Mouse (Mus musculus) hindbrain, embryonic 15.5 days (tissue): Measurements from ENCODE around the gene Eng. TPM values are rescaled to one million over a fixed set of nuclear protein-coding genes. Genes with fewer than 3 reads are reported as not detected.

Experiments
- ATAC-seq: fragments of 200-750 bp; cut with Nextera tagmentation; 2 replicates; pipeline ENCODE4 v1.8.0; 2017; ENCODE audit warnings: low read depth, moderate number of reproducible peaks, moderate TSS enrichment; ENCODE audit not compliant: low FRiP score
- H3K27ac ChIP-seq: fragments of 300-500 bp; sonication (generic); replicated peaks from 2 replicates; pipeline ENCODE4 v1.5.1; 2015; ENCODE audit warnings: mild to moderate bottlenecking, inconsistent platforms
- H3K27me3 ChIP-seq: fragments of 300-500 bp; sonication (generic); 2 replicates; pipeline ENCODE4 v1.6.1; 2015; ENCODE audit warnings: control low read depth, inconsistent platforms
- H3K36me3 ChIP-seq: fragments of 300-500 bp; sonication (generic); 2 replicates; pipeline ENCODE4 v1.6.1; 2015; ENCODE audit warnings: control low read depth, inconsistent platforms
- H3K4me1 ChIP-seq: fragments of 300-500 bp; sonication (generic); replicated peaks from 2 replicates; pipeline ENCODE4 v1.6.1; 2015; ENCODE audit warnings: control low read depth, inconsistent platforms
- H3K4me2 ChIP-seq: fragments of 300-500 bp; sonication (generic); 2 replicates; pipeline ENCODE4 v1.6.1; 2015; ENCODE audit warnings: moderate library complexity, mild to moderate bottlenecking, inconsistent platforms
- H3K4me3 ChIP-seq: fragments of 300-500 bp; sonication (generic); 2 replicates; pipeline ENCODE4 v1.5.1; 2015; ENCODE audit warnings: mild to moderate bottlenecking, inconsistent platforms
- H3K9ac ChIP-seq: fragments of 300-500 bp; sonication (generic); 2 replicates; pipeline ENCODE4 v1.6.1; 2015; ENCODE audit warnings: inconsistent platforms
- H3K9me3 ChIP-seq: fragments of 300-500 bp; sonication (generic); 2 replicates; pipeline ENCODE4 v1.6.1; 2016; ENCODE audit warnings: control low read depth, inconsistent platforms
- WGBS: fragments of 180-500 bp; shearing (Covaris S2); methylation state at CpG from one replicate; pipeline ENCODE4 v1.1.7; 2015; 5-methylcytosine and 5-hydroxymethylcytosine counted together
- polyA plus RNA-seq: library from polyadenylated mRNA; unstranded; fragments of >200 nt; fragmentation: Nextera tagmentation; extraction: Ambion mirVana; gene quantifications from 2 replicates; pipeline ENCODE4 v1.2.1, GENCODE M21; 2015

Gene Eng
- polyA plus RNA-seq, 1 experiment from 2014 or later, result 33.9 TPM

DNA sequence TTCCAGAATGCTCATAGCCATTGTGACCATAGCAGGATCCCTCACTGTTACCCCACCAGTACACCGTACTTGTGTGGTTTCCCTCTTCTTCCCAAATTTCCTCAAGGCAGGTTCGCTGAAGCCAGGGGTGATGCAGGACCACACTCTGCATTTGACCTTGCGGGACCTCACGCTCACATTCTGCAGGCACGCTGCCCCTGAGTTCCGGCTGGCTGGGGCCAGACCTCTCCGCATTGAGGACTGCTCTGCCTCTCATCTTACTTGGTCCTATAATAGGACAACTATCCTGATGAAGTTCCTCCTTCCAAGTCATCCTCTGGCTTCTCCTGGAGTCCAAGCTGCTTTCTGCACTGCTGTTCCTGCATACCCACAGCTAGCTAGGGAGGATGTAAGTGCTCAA is 9.8 kb upstream of the Eng start:
- H3K9ac ChIP-seq, result no peak overlapping the region
- ATAC-seq, result no peak
- no peak overlapping the region for H3K4me2 ChIP-seq
- 84% methylated on average over 7 of the region's 7 CpGs for WGBS
- no peak overlapping the region for H3K4me3 ChIP-seq
- H3K4me1 ChIP-seq, result no peaks in the 10 kb centered on the region; the same call in 1 of the 2 replicates
- H3K27me3 ChIP-seq, result no peaks in the 10 kb centered on the region
- H3K9me3 ChIP-seq, result no peaks in the 10 kb centered on the region
- no peak overlapping the region for H3K27ac ChIP-seq
- peaks cover 4% of the 10 kb centered on the region; the same call in 1 of the 2 replicates for H3K36me3 ChIP-seq

DNA sequence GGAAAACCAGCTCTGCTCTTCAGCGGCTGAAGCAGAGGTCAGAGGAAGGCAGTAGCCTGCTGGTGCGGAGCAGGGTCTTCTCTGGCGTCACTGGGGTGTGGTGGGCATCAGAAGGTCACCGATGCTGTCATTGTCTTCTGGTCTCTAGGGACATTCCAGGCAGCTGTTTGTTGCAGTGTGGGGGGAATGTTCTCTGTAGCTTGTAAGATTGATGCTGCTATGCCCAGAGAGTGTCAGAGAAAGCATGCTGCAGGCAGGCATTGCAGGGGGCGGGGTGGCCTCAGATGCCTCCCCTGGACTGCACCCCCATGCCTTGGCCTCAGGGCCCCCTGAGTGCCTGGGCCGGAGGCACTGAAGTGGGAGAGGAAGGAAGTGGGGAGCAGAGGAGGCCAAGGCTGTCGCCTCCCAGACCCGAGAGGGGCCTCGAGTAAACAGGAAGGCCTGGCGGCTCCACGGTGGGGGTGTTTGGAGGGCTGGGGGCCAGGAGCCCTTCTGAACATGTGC is 8.6 kb upstream of the Eng start:
- peak; percentile 49; the same call in 1 of the 2 replicates for ATAC-seq
- Histone ChIP-seq H3K4me3 (no peak overlapping the region), H3K9me3 (no peaks in the 10 kb centered on the region), H3K9ac (no peak overlapping the region), H3K36me3 (peaks cover 4% of the 10 kb centered on the region; the same call in 1 of the 2 replicates), H3K27me3 (no peaks in the 10 kb centered on the region), H3K4me2 (no peak overlapping the region), H3K4me1 (peaks cover 2% of the 10 kb centered on the region; the same call in 1 of the 2 replicates), H3K27ac (no peak overlapping the region)
- 31% methylated on average over 11 of the region's 11 CpGs for WGBS

DNA sequence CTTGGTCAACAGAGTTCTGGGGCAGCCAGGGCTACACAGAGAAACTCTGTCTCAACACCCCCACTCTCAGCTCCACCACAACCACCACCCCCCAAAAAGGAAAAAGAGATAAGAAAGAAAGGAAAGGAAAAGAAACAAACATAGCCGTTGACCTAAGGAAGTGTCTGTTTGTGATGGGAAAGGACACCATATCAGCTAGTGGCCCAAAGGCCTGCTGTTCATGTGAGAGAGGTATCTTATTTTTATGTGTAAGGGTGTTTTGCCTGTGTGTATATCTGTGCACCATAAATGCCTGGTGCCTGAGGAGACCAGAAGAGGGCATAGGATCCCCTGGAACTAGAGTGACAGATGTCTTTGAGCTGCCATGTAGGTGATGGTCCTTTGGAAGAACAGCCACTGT is 6.8 kb upstream of the Eng start:
- H3K4me1 ChIP-seq, result peaks cover 5% of the 10 kb centered on the region; the same call in 1 of the 2 replicates
- no peak overlapping the region for H3K4me2 ChIP-seq
- 95% methylated on average over 1 of the region's 1 CpGs for WGBS
- H3K27ac ChIP-seq, result no peak overlapping the region
- no peak overlapping the region for H3K4me3 ChIP-seq
- no peaks in the 10 kb centered on the region for H3K9me3 ChIP-seq
- ATAC-seq, result no peak
- no peak overlapping the region for H3K9ac ChIP-seq
- no peaks in the 10 kb centered on the region for H3K36me3 ChIP-seq
- no peaks in the 10 kb centered on the region for H3K27me3 ChIP-seq

DNA sequence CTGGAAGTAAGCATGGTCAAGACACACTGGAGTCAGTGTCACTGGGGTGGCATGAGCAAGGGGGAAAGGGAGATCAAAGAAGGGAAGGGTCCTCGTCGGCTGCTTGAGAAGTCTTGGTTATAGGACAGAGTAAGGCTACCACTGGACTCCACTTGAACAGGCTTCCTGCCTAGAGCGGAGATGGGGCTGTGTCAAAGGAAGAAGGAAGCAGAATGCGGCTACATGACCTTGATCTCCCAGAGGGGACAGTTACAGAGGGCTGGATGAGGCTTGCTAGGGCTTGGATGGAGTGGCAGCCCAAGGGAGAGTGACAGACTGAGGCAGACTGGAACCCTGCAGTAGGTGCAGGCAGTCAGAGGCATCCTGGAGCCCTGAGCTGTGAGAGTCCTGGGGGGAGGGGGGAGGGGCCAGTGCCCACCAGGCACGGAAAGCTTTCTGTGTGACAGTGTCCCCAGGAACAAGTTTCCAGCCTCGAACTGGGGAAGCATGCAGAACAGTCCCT is 5.8 kb upstream of the Eng start:
- ATAC-seq, result no peak
- no peak overlapping the region for H3K4me3 ChIP-seq
- H3K27ac ChIP-seq, result no peak overlapping the region
- no peaks in the 10 kb centered on the region for H3K36me3 ChIP-seq
- WGBS, result 68% methylated on average over 6 of the region's 6 CpGs
- H3K27me3 ChIP-seq, result no peaks in the 10 kb centered on the region
- H3K4me1 ChIP-seq, result 0 out of 2 replicates have a peak, but pooled peaks cover 5% of the 10 kb centered on the region
- H3K9ac ChIP-seq, result no peak overlapping the region
- H3K4me2 ChIP-seq, result no peak overlapping the region
- no peaks in the 10 kb centered on the region for H3K9me3 ChIP-seq

DNA sequence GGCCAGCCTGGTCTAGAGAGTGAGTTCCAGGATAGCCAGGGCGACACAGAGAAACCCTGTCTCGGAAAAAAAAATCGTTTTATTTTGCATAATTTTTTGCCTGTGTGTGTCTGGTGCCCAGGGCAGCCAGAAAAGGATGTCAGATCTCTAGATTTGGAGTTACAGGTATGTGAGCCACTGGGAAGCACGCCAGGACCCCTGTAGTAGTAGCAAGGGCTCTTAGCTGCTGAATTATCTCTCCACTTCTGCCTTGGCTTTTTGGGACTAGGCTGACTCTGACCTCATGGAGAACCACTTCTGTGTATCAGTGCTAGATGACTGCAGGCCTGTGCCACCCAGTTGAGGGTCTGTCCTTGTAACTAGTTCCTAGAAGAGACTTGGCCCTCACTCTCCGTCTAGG is 4.6 kb upstream of the Eng start:
- Histone ChIP-seq H3K36me3 (no peaks in the 10 kb centered on the region), H3K4me1 (0 out of 2 replicates have a peak, but pooled peaks cover 5% of the 10 kb centered on the region), H3K4me2 (no peak overlapping the region), H3K27ac (no peak overlapping the region), H3K27me3 (no peaks in the 10 kb centered on the region), H3K4me3 (no peak overlapping the region), H3K9ac (no peak overlapping the region), H3K9me3 (no peaks in the 10 kb centered on the region)
- no peak for ATAC-seq
- 86% methylated on average over 5 of the region's 5 CpGs for WGBS

DNA sequence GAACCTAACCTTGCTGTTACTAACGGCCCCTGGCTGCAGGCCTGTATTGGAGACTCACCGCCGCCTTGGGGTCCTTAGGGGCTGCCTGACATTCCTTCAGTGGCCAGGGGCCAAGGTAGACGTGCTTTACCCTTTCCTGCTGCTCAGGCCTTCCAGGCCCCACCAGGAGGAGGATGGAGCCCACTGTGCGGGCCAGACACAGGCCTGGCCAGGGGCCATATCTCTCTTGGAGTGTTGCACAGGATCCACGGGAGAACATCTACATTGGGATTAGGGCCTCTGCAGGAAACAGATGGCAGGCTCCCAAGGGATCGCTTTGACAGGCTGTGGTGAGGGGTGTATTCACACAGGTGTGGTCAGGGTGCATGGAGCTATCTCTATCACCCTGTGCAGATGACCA is 3.6 kb upstream of the Eng start:
- 67% methylated on average over 7 of the region's 7 CpGs for WGBS
- no peaks in the 10 kb centered on the region for H3K9me3 ChIP-seq
- no peak overlapping the region; the same call in 1 of the 2 replicates for H3K27ac ChIP-seq
- H3K4me2 ChIP-seq, result no peak overlapping the region
- no peaks in the 10 kb centered on the region for H3K27me3 ChIP-seq
- no peaks in the 10 kb centered on the region for H3K36me3 ChIP-seq
- H3K4me1 ChIP-seq, result 0 out of 2 replicates have a peak, but pooled peaks cover 5% of the 10 kb centered on the region
- H3K9ac ChIP-seq, result no peak overlapping the region
- no peak for ATAC-seq
- H3K4me3 ChIP-seq, result no peak overlapping the region

DNA sequence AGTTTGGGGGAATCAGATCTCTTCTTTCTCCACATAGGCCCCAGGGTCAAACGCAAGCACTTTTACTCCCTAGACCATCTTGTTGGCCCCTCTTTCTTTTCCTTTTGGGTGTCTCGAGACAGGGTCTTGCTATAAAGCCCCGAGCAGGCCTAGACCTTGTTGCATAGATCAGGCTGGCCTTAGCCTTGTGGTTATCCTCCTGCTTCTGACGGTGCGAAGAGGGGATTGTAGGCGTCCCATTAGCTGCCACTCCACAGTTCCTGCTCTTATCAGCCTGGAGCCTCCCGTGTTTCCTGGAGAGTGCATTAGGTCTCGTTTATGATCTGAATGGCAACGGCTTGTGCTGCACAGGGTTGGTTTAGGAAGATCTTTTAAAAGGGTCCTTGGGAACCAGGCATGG is 2.3 kb upstream of the Eng start:
- no peak overlapping the region for H3K27ac ChIP-seq
- H3K36me3 ChIP-seq, result no peaks in the 10 kb centered on the region
- no peak overlapping the region for H3K9ac ChIP-seq
- no peak overlapping the region for H3K4me3 ChIP-seq
- no peak for ATAC-seq
- H3K4me1 ChIP-seq, result 0 out of 2 replicates have a peak, but pooled peaks cover 5% of the 10 kb centered on the region
- H3K9me3 ChIP-seq, result no peaks in the 10 kb centered on the region
- no peak overlapping the region for H3K4me2 ChIP-seq
- 87% methylated on average over 9 of the region's 9 CpGs for WGBS
- no peaks in the 10 kb centered on the region for H3K27me3 ChIP-seq

DNA sequence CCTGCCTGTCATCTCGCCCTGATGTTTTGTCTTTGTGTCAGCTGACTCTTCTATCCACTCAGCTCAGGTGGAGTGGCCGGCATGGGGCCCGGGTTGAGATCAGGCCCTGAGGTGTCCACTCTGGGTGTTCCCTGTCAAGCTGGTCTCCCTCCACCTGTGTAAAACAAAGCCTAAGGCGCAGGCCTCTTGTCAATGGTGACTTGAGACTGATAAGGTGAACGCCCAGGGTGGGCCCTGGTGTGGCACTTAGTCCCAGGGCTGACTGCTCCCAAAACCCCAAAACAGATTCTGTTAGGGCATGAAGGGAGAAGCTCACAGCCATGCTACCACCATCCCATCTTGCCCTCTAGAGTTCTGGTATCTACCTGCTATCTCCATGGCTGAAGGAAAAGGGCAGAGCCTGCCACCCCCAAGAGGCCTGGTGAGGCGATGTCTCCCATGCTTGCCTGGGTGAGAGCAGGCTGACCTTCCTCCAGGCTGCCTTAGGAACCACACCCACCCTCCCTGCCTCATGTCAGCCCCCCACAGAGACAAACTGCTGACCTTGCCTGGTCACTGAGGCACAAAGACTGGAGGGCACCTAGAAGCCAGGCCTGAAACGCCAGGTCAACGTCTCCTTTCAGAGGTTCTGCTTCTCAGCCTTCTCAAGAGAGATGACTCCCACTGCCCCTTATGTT is 1.5 kb upstream of the Eng start:
- H3K36me3 ChIP-seq, result no peaks in the 10 kb centered on the region
- H3K4me3 ChIP-seq, result no peak overlapping the region
- WGBS, result 85% methylated on average over 8 of the region's 8 CpGs
- 0 out of 2 replicates have a peak, but pooled peaks cover 5% of the 10 kb centered on the region for H3K4me1 ChIP-seq
- H3K27me3 ChIP-seq, result no peaks in the 10 kb centered on the region
- H3K27ac ChIP-seq, result no peak overlapping the region
- H3K4me2 ChIP-seq, result no peak overlapping the region
- no peak for ATAC-seq
- no peak overlapping the region for H3K9ac ChIP-seq
- no peaks in the 10 kb centered on the region for H3K9me3 ChIP-seq

DNA sequence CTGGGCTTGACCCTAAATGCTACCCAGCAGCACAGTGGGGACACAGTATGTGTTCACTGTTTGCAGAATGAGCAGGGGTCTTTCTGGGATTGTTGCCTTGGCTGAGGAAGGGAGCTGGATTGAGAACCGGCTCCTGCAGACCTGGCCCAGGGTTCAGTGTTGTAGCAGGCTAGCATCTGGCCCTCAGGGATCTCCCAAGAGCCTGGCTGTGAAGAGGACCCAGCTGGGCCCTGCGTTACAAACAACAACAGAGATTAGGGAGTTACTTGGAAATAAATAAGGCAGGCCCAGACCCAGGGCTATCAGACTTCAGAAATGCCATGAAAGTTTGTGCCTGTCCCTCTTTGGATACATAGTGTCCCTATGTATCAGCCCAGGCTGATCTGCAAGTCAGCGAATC is 748 bp upstream of the Eng start:
- H3K4me1 ChIP-seq, result 0 out of 2 replicates have a peak, but pooled peaks cover 5% of the 10 kb centered on the region
- H3K9ac ChIP-seq, result no peak overlapping the region
- H3K36me3 ChIP-seq, result no peaks in the 10 kb centered on the region
- no peak for ATAC-seq
- WGBS, result 56% methylated on average over 3 of the region's 3 CpGs
- H3K9me3 ChIP-seq, result no peaks in the 10 kb centered on the region
- H3K4me3 ChIP-seq, result no peak overlapping the region
- H3K4me2 ChIP-seq, result no peak overlapping the region
- H3K27me3 ChIP-seq, result no peaks in the 10 kb centered on the region
- no peak overlapping the region for H3K27ac ChIP-seq

DNA sequence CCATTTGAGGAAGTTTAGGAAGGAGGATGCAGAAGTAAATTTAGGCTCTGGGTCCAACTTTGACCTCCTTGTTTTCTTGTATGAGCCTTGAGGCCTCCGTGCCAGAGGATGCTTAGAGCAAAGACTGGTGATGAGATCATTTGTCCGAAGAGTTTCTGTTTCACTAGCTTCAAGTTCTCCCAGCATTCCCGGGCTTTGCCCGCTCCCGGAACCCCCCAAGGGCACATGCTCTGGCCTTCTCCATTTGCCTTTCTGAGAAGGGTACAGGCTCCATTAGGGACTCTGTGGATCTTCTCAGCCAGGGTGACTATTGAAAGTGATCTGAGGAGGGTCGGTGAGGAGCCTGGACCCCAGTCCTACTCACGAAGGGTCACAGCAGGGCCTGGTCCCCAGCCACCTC is 971 bp downstream of the Eng start:
- 0 out of 2 replicates have a peak, but pooled peaks cover 5% of the 10 kb centered on the region for H3K4me1 ChIP-seq
- H3K27ac ChIP-seq, result no peak overlapping the region
- no peaks in the 10 kb centered on the region for H3K27me3 ChIP-seq
- no peaks in the 10 kb centered on the region for H3K36me3 ChIP-seq
- no peak for ATAC-seq
- no peaks in the 10 kb centered on the region for H3K9me3 ChIP-seq
- peak overlapping the region; percentile 15; the same call in 1 of the 2 replicates for H3K4me2 ChIP-seq
- H3K4me3 ChIP-seq, result peak overlapping the region; percentile 20
- 86% methylated on average over 7 of the region's 7 CpGs for WGBS
- no peak overlapping the region for H3K9ac ChIP-seq

DNA sequence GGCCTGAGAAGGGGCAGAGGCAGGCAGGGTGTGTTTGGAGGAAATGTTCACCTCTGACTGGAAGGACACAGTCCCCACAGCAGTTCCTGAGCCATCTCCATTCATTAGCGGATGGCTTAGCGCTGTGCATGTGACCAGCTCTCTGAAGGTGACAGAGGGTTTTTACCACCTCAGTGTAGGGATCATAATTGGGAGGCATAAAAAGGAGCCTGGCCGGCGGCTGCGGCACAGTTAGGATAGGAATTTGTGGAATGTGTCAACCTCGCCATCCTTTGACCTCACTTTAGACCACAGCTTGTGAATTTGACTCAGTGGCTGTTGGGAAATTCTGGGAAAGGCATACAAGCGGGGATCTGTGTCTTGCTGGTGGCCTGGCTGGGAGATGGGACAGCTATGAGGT is 7.4 kb downstream of the Eng start:
- H3K36me3 ChIP-seq, result no peaks in the 10 kb centered on the region
- no peaks in the 10 kb centered on the region for H3K4me1 ChIP-seq
- H3K9me3 ChIP-seq, result no peaks in the 10 kb centered on the region
- 56% methylated on average over 7 of the region's 7 CpGs for WGBS
- H3K4me3 ChIP-seq, result no peak overlapping the region
- no peaks in the 10 kb centered on the region for H3K27me3 ChIP-seq
- no peak for ATAC-seq
- no peak overlapping the region for H3K4me2 ChIP-seq
- no peak overlapping the region for H3K9ac ChIP-seq
- H3K27ac ChIP-seq, result no peak overlapping the region

DNA sequence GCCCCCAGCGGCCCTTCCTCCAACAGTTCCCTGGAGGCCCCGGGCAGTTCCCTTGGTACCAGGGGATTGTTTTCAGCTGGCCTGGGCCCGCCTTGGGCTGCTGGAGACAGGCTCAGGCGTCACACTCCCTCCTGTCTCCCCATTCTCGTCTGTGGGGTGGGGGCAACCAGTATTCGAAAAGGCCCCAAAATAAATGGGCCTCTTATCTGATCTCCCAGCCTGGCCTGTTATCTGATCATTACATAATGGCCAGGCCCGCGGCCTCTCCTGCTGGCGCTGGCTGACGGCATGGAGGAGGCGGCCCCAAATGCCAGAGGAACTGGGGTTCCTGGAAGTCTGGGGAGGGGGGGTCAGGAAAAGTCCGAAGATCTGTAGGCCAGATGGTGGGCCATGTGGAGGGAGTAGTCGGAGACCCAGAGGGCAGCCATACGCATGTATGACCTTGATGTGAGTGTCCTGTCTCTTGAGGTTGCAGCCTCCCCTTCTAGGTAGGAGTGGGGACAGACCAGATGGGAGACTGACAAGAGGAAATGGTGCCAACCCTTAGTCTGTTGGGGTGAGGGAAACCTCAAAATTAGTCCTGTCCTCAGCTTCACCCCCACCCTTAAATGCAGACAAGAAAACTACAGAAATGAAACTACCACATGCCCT is 8.5 kb downstream of the Eng start:
- Histone ChIP-seq H3K4me1 (no peaks in the 10 kb centered on the region), H3K9me3 (no peaks in the 10 kb centered on the region), H3K4me2 (no peak overlapping the region), H3K9ac (no peak overlapping the region), H3K36me3 (no peaks in the 10 kb centered on the region), H3K27me3 (no peaks in the 10 kb centered on the region), H3K27ac (peak overlapping the region; percentile 1; the same call in 1 of the 2 replicates), H3K4me3 (no peak overlapping the region)
- 70% methylated on average over 14 of the region's 14 CpGs for WGBS
- no peak for ATAC-seq
